Mouse (Mus musculus): ENCODE data around the gene Rnf144b.

Rnf144b gene

GRCm38 (mm10) chr13:47268227-47268626 lies 145.8 kb downstream of the Rnf144b start:
- DNase-seq: no peak

DNA sequence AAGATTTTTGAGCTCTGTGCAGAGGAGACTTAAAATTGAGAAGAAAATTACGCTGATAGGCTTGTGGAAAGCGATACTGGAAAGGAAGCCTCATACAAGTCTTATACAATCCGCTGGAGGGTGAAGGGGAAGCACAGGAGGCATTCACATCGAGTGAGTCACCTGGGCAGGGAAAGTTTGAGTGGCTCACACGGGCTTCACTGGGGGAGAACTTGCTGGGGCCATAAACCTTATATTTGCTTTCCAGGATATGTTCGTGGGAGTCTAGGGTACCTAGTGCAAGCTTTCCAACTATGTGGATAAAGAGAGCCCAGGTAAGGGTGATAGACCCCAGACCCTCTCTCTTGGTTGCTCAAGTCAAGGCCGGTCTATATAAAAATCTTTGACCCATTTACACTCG lies 150.5 kb downstream of the Rnf144b start:
- DNase-seq: no peak

DNA sequence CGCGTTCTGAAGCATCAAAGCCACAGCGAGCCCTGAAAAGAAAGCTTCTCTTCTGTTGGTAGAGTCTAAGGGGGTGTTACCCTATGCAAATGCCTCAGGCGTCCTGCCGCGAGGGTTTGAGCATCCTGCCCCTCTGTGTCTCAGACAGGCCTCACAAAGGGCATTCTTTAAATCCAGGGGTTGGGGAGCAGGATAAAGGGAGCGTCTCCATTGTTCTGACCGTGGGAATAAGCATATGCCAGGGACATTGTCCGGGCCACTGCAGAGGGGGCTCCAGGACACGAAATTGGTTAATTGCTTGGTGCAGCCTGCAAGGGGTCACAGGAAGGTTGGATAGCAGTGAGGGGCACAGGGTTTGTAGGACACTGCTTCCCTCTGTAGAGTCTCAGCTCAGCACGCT lies 151.0 kb downstream of the Rnf144b start:
- no peak for DNase-seq

- DNase-seq: no peak
These were observed 151.7 kb downstream of the Rnf144b start for GRCm38 (mm10) chr13:47274139-47274538.

DNA sequence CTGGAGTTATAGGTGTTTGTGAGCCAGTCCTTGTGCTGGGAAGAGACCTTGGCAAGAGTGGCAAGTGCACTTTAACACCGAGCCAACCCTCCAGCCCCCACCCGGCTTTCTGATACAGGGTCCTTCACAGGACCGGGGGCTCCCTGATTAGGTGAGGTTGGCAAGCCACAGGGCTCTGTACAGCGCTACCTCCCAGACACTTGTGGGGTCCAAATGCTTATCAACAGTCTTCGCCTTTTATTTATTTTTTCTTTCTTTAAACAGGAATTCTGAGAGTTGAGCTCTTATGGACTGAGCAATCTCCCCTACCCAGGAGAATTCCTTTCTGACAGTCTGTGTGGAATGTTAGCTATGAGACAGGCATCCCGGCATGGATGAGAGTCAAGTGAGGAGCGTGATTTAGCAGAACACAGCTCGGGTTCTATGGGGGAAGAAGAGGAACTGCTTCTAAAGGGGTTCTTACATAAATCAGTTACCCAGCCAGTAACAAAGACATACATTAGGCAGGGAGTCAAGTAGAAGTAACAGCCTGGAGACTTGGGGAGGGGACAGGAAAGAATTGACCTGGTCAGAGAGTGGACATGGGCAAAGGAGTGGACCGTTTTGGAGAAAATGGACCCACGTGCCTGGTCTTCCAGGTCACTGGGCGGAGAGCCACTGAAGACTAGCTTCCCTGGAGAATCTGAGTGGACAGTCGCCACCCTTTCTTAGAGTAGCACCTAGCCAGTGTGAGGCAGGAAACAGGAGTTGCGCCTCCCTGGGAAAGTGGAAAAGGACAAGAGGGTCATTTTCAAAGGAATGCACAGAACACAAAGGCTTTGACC lies 154.8 kb downstream of the Rnf144b start:
- no peak for DNase-seq

- no peak for DNase-seq
These were observed 155.4 kb downstream of the Rnf144b start for GRCm38 (mm10) chr13:47277824-47278290.

GRCm38 (mm10) chr13:47282221-47282620 lies 159.8 kb downstream of the Rnf144b start:
- no peak for DNase-seq

GRCm38 (mm10) chr13:47288449-47288848 lies 166.0 kb downstream of the Rnf144b start:
- DNase-seq: peak; percentile 67

DNA sequence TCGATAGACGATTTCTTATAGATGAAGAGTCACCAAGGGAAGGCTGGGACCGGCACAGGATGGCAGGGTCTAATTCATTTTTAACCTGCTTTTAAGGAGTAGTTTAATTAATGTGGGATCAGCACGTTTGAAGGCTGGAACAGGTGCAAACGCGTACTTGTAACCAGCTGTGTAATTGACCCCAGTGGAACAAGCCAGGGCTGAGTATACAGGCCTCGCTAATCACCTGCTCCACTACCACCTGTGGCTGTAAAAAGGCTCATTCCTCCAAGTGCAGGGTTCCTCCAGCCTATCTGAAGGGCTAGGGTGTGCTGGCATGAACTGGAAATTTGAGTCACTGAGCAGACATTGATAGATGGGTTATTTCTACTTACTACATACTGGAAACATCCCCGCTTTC lies 174.0 kb downstream of the Rnf144b start:
- DNase-seq: no peak
